In the genomic region with DNA sequence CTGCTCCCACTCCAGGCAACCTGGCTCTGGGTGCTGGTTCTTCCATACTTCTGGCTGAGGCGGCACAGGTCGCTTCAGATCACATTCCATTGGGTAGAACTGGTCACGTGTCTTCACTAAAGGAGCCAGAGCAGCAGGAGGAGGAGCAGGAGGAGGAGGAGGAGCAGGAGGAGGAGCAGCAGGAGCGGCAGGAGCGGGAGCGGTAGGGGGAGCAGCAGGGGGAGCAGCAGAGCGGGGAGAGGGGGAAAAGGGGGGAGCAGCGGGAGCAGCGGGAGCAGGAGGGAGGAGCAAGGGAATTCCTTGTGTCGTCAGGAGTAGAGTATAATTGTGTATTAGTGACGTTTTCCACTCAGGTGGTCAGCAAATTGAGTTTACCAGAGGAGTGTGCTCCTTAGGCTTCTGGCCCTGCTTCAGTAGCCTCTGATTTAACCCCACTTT, we compare ENCODE assay signal across 9 mouse cellular contexts. TPM values are rescaled to one million over a fixed set of nuclear protein-coding genes. Genes with fewer than 3 reads are reported as not detected.
DNase-seq lines count a peak whose midpoint lies in the region; ATAC-seq and TF ChIP-seq lines count a peak whose summit lies in the region.
"Had no signal": no experiment of that assay in that cellular context is flagged by ENCODE, and none has a peak within 500 bp of the region (broad histone marks: within the 10 kb centered on the region; RNA-seq: fewer than 3 reads in every experiment).

No protein-coding gene starts in this region.

- no peak for TF ChIP-seq CTCF in cortical plate, adult 2 months (IDR thresholded peaks at IDR 0.05; ENCODE audit: extremely low read depth, insufficient read depth, low read length)

- peaks cover 8% of the 10 kb centered on the region for H3K4me1 ChIP-seq in cortical plate, adult 2 months (ENCODE audit: control insufficient read depth, insufficient read depth, low read length)
- H3K4me1 ChIP-seq in heart, embryonic 12.5 days (replicated peaks): peaks cover 21% of the 10 kb centered on the region
- H3K4me1 ChIP-seq in kidney, embryonic 15.5 days: peaks cover 14% of the 10 kb centered on the region
- H3K4me1 ChIP-seq in stomach, embryonic 15.5 days: peaks cover 6% of the 10 kb centered on the region; the same call in 1 of the 2 replicates

- WGBS in heart, embryonic 12.5 days: 4% methylated on average over 9 of the region's 11 CpGs
- WGBS in kidney, embryonic 15.5 days: 5% methylated on average over 11 of the region's 11 CpGs
- 4% methylated on average over 8 of the region's 11 CpGs for WGBS in stomach, embryonic 15.5 days

- no peaks in the 10 kb centered on the region for H3K9me3 ChIP-seq in heart, embryonic 12.5 days (replicated peaks)
- H3K9me3 ChIP-seq in kidney, embryonic 15.5 days (replicated peaks): no peaks in the 10 kb centered on the region
- no peaks in the 10 kb centered on the region for H3K9me3 ChIP-seq in stomach, embryonic 15.5 days

- H3K4me2 ChIP-seq in heart, embryonic 12.5 days: peak overlapping the region; percentile 66
- peak overlapping the region; percentile 60 for H3K4me2 ChIP-seq in kidney, embryonic 15.5 days
- peak overlapping the region; percentile 46 for H3K4me2 ChIP-seq in stomach, embryonic 15.5 days

- H3K36me3 ChIP-seq in heart, embryonic 12.5 days: no peaks in the 10 kb centered on the region
- H3K36me3 ChIP-seq in kidney, embryonic 15.5 days: no peaks in the 10 kb centered on the region
- no peaks in the 10 kb centered on the region for H3K36me3 ChIP-seq in stomach, embryonic 15.5 days
- H3K36me3 ChIP-seq: G1E had no signal

- no peak for TF ChIP-seq POLR2A in cortical plate, adult 2 months (IDR thresholded peaks at IDR 0.05; ENCODE audit: extremely low read depth, insufficient read depth, low read length)

- H3K9ac ChIP-seq in heart, embryonic 12.5 days: peak overlapping the region; percentile 2; the same call in 1 of the 2 replicates
- H3K9ac ChIP-seq in kidney, embryonic 15.5 days: no peak overlapping the region
- H3K9ac ChIP-seq in stomach, embryonic 15.5 days: no peak overlapping the region

- no peak overlapping the region for H3K27ac ChIP-seq in cortical plate, adult 2 months (ENCODE audit: insufficient read depth, low read length)
- no peak overlapping the region for H3K27ac ChIP-seq in heart, embryonic 12.5 days (ENCODE audit: poor library complexity, severe bottlenecking)
- no peak overlapping the region for H3K27ac ChIP-seq in kidney, embryonic 15.5 days
- H3K27ac ChIP-seq in stomach, embryonic 15.5 days: no peak overlapping the region

- H3K27me3 ChIP-seq in heart, embryonic 12.5 days (replicated peaks): no peaks in the 10 kb centered on the region
- H3K27me3 ChIP-seq in kidney, embryonic 15.5 days: no peaks in the 10 kb centered on the region
- no peaks in the 10 kb centered on the region for H3K27me3 ChIP-seq in stomach, embryonic 15.5 days (replicated peaks)

- intact Hi-C loops in gastrocnemius, postnatal 14 days (cut with DNase I; ENCODE audit: low total_unique reads): loop anchor here (10.0 kb wide), 1 partner anchor 479 kb away; no protein-coding TSS in a partner anchor

- peak; percentile 35 for DNase-seq in gastrocnemius, postnatal 14 days
- no peak for DNase-seq in gastrocnemius, adult 8-10 months (ENCODE audit: low spot score in 2 of 2)
- DNase-seq in lung, postnatal 10 days: peak; percentile 81
- DNase-seq in thymus, postnatal 10 days (ENCODE audit: low spot score in 2 of 2): no peak

- ATAC-seq in heart, embryonic 12.5 days (ENCODE audit: insufficient number of reproducible peaks, low FRiP score): peak; percentile 73
- peak; percentile 82 for ATAC-seq in kidney, embryonic 15.5 days (replicated peaks; ENCODE audit: low FRiP score)
- peak; percentile 62 for ATAC-seq in stomach, embryonic 15.5 days (ENCODE audit: insufficient read depth, low FRiP score, low read depth)

- 0 out of 2 replicates have a peak overlapping the region, but pooled peaks have one; percentile 1 for H3K4me3 ChIP-seq in cortical plate, adult 2 months (ENCODE audit: insufficient read depth, low read length)
- H3K4me3 ChIP-seq in heart, embryonic 12.5 days: peak overlapping the region; percentile 38
- peak overlapping the region; percentile 35 for H3K4me3 ChIP-seq in kidney, embryonic 15.5 days (replicated peaks)
- H3K4me3 ChIP-seq in stomach, embryonic 15.5 days (replicated peaks): peak overlapping the region; percentile 27

RNA-seq across cellular contexts. Expression of a gene that starts 8.5 kb away (rescaled TPM):
- not detected for total RNA-seq in gastrocnemius, postnatal 14 days (2021)
- total RNA-seq in gastrocnemius, adult 8-10 months (2022): under 1 TPM in 1 of 4 experiments, not detected in 3; 0.27 TPM
- polyA plus RNA-seq in cortical plate, adult 2 months (2012; rRNA removed): 15.5 and 15.6 TPM in 2 replicates
- 0.22 TPM in 1 of 2 replicates, not detected in the other for polyA plus RNA-seq in heart, embryonic 12.5 days (2016; fragmentation: Nextera tagmentation; extraction: Ambion mirVana)
- 0.27 and 0.90 TPM in 2 replicates for polyA plus RNA-seq in kidney, embryonic 15.5 days (2015; fragmentation: Nextera tagmentation; extraction: Ambion mirVana)
- 0.13 and 0.21 TPM in 2 replicates for polyA plus RNA-seq in stomach, embryonic 15.5 days (2015; fragmentation: Nextera tagmentation; extraction: Ambion mirVana)
- total RNA-seq: G1E had no signal
- polyA plus RNA-seq: G1E had no signal

RNA-seq across cellular contexts. Expression of a gene that starts 23.7 kb away (rescaled TPM):
- 1 to 10 TPM; 6.4 to 7.0 TPM for total RNA-seq in gastrocnemius, postnatal 14 days (2021)
- total RNA-seq in gastrocnemius, adult 8-10 months (2022): 10 to 100 TPM in 3 of 4 experiments, 1 to 10 TPM in 1; 8.5 to 12.2 (median 10.8) TPM
- polyA plus RNA-seq in cortical plate, adult 2 months (2012; rRNA removed): 15.2 and 16.3 TPM in 2 replicates
- 20.9 and 22.1 TPM in 2 replicates for polyA plus RNA-seq in heart, embryonic 12.5 days (2016; fragmentation: Nextera tagmentation; extraction: Ambion mirVana)
- polyA plus RNA-seq in kidney, embryonic 15.5 days (2015; fragmentation: Nextera tagmentation; extraction: Ambion mirVana): 33.1 and 36.9 TPM in 2 replicates
- 28.4 TPM in 2 replicates for polyA plus RNA-seq in stomach, embryonic 15.5 days (2015; fragmentation: Nextera tagmentation; extraction: Ambion mirVana)

RNA-seq across cellular contexts. Expression of a gene that starts 23.8 kb away (rescaled TPM):
- total RNA-seq in gastrocnemius, postnatal 14 days (2021): 10 to 100 TPM; 19.4 to 20.8 TPM
- 10 to 100 TPM; 23.5 to 27.7 (median 25.2) TPM for total RNA-seq in gastrocnemius, adult 8-10 months (2022)
- polyA plus RNA-seq in cortical plate, adult 2 months (2012; rRNA removed): 9.7 and 10.9 TPM in 2 replicates
- 27.2 and 28.0 TPM in 2 replicates for polyA plus RNA-seq in heart, embryonic 12.5 days (2016; fragmentation: Nextera tagmentation; extraction: Ambion mirVana)
- 21.7 and 22.7 TPM in 2 replicates for polyA plus RNA-seq in kidney, embryonic 15.5 days (2015; fragmentation: Nextera tagmentation; extraction: Ambion mirVana)
- 17.2 and 20.5 TPM in 2 replicates for polyA plus RNA-seq in stomach, embryonic 15.5 days (2015; fragmentation: Nextera tagmentation; extraction: Ambion mirVana)

Comparison
In these comparisons a context has a peak if more than half of its experiments do, and no peak if none do; other contexts are left out.
1. DNase-seq: peak in gastrocnemius, postnatal 14 days (single experiment) and lung, postnatal 10 days (single experiment); none in gastrocnemius, adult 8-10 months (0 of 2) and thymus, postnatal 10 days (0 of 2).
2. Peak in every context shown above with its lines, with median percentiles within 50 percentile points of each other: H3K4me3 ChIP-seq, ATAC-seq and H3K4me2 ChIP-seq.